Mouse (Mus musculus): Measurements from ENCODE around the gene Rorc.

GRCm38 (mm10) chr3:94366761-94367160 is 5.8 kb upstream of the Rorc start:
- TF ChIP-seq ZMIZ1 (IDR thresholded peaks at IDR 0.05; ENCODE audit: low read depth, low read length) = no peak
- 0 out of 2 replicates have a peak, but pooled peaks have one; percentile 21 for TF ChIP-seq TCF12 (IDR thresholded peaks at IDR 0.05; ENCODE audit: low read depth, low read length)
- TF ChIP-seq CTCF (conservative IDR thresholded peaks at IDR 0.05 in 1 of 2, IDR thresholded peaks at IDR 0.05 in 1 of 2; ENCODE audit: low read depth in 2 of 2, low read length in 2 of 2) = peak; percentile 59 to 97; a peak in 3 of 4 replicates
- TF ChIP-seq POLR2AphosphoS2 (IDR thresholded peaks at IDR 0.05; ENCODE audit: low read depth, low read length) = no peak
- TF ChIP-seq MAX (IDR thresholded peaks at IDR 0.05; ENCODE audit: low read length) = no peak
- 0 out of 2 replicates have a peak, but pooled peaks have one; percentile 45 for TF ChIP-seq NRF1 (IDR thresholded peaks at IDR 0.05; ENCODE audit: low read depth, low read length)
- no peak for TF ChIP-seq CHD1 (IDR thresholded peaks at IDR 0.05; ENCODE audit: low read depth, low read length)
- peak; percentile 95 for TF ChIP-seq SMC3 (IDR thresholded peaks at IDR 0.05; ENCODE audit: low read depth, low read length)
